Mouse (Mus musculus): ENCODE data around the gene Mapre3.

DNA sequence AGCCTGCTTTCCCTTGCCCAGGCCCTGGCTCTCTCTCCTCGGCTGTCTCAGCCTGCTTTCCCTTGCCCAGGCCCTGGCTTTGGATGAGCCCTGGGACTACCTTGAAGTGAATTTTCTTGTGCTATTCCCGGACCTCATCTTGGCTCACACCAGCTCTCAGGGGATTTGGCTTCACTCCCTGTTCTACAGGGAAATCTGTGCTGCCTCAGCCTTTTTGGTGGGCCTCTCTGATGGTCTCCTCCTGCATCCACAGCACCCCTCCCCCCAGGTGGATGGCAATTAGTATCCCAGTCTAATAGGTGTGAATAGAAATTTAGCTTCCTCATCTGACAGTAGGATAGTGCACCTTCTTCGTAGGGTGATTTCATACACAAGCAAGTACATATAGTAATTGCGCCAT is 46.4 kb upstream of the Mapre3 start:
- TF ChIP-seq CTCF (IDR thresholded peaks at IDR 0.05; ENCODE audit: insufficient read depth, low read length) (no peak), POLR2A (IDR thresholded peaks at IDR 0.05; ENCODE audit: borderline replicate concordance, extremely low read depth, low read depth, low read length) (no peak)
